ENCODE assay signal across 8 mouse cellular contexts in the genomic region with DNA sequence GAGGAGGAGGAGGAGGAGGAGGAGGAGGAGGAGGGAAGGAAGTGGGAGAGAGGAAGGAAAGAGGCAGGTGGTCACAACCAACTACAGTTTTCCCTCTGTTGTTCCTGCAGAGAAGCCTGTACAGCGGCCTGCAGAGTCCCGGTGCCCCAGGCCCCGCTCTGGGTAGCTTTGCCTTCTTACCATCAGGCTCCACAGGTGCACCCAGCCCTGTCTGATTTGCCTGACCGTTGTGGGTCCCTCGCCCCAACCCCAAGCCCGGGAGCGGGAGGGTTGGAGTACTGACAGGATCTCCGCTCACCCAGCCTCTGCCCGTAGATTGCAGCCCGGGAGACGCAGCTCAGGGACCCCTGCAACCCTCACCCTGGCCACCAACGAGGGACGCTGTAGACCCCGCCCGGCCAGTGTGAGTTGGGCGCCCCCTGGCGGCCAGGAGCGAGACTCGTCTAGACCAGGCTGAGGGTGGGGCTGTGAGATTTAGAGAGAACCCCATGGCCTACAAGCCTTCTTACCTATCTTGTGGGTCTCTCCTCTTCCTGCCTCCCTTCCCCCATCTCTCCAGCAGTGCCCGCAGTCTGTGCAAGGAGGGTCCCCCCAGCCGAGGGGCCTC. TPM values are rescaled to one million over a fixed set of nuclear protein-coding genes. Genes with fewer than 3 reads are reported as not detected.
A peak's percentile ranks its signal among the peaks of the same experiment; 100 is the strongest.
DNase-seq lines count a peak whose midpoint lies in the region; ATAC-seq lines count a peak whose summit lies in the region.

No protein-coding gene starts in this region.

- H3K9ac ChIP-seq in embryonic facial prominence, embryonic 11.5 days (replicated peaks; ENCODE audit: low read length), result peak overlapping the region; percentile 34; the same call in 1 of the 2 replicates
- H3K9ac ChIP-seq in kidney, embryonic 15.5 days, result no peak overlapping the region
- no peak overlapping the region for H3K9ac ChIP-seq in liver, embryonic 16.5 days (ENCODE audit: low read depth, low read length)
- H3K9ac ChIP-seq in neural tube, embryonic 12.5 days, result peak overlapping the region; percentile 42; the same call in 1 of the 2 replicates

- under 1% methylated on average over 21 of the region's 21 CpGs for WGBS in embryonic facial prominence, embryonic 11.5 days
- WGBS in kidney, embryonic 15.5 days, result 2% methylated on average over 21 of the region's 21 CpGs
- WGBS in liver, embryonic 16.5 days (ENCODE audit: insufficient replicate concordance), result 2% methylated on average over 21 of the region's 21 CpGs
- 2% methylated on average over 21 of the region's 21 CpGs for WGBS in neural tube, embryonic 12.5 days

- peaks cover 15% of the 10 kb centered on the region for H3K27me3 ChIP-seq in embryonic facial prominence, embryonic 11.5 days (ENCODE audit: control insufficient read depth, insufficient read depth, low read length)
- H3K27me3 ChIP-seq in kidney, embryonic 15.5 days, result peaks cover 25% of the 10 kb centered on the region
- H3K27me3 ChIP-seq in liver, embryonic 16.5 days (ENCODE audit: control insufficient read depth, insufficient read depth, low read depth, low read length), result peaks cover 12% of the 10 kb centered on the region; the same call in 1 of the 2 replicates
- peaks cover 26% of the 10 kb centered on the region for H3K27me3 ChIP-seq in neural tube, embryonic 12.5 days (replicated peaks)

- no peaks in the 10 kb centered on the region for H3K9me3 ChIP-seq in embryonic facial prominence, embryonic 11.5 days (replicated peaks; ENCODE audit: control insufficient read depth, low read length)
- no peaks in the 10 kb centered on the region for H3K9me3 ChIP-seq in kidney, embryonic 15.5 days (replicated peaks)
- no peaks in the 10 kb centered on the region for H3K9me3 ChIP-seq in liver, embryonic 16.5 days (replicated peaks; ENCODE audit: control insufficient read depth, low read length)
- no peaks in the 10 kb centered on the region for H3K9me3 ChIP-seq in neural tube, embryonic 12.5 days

- H3K4me2 ChIP-seq in embryonic facial prominence, embryonic 11.5 days (ENCODE audit: low read depth, low read length), result peak overlapping the region; percentile 40
- H3K4me2 ChIP-seq in kidney, embryonic 15.5 days, result peak overlapping the region; percentile 67
- peak overlapping the region; percentile 44 for H3K4me2 ChIP-seq in liver, embryonic 16.5 days (ENCODE audit: low read depth, low read length)
- H3K4me2 ChIP-seq in neural tube, embryonic 12.5 days (replicated peaks), result peak overlapping the region; percentile 55

- DNase-seq in CD4-positive helper T cell, adult 2 months (ENCODE audit: low read depth, low spot score), result peak; percentile 79
- peak; percentile 63 to 83 for DNase-seq in adrenal gland, postnatal 36 days
- peak; percentile 90 for DNase-seq in embryonic facial prominence, embryonic 11.5 days (ENCODE audit: low spot score)
- DNase-seq in heart, adult 9 months (ENCODE audit: low spot score in 2 of 2), result peak; percentile 31 to 39
- peak; percentile 74 for DNase-seq in testis, postnatal 14 days (ENCODE audit: low spot score)

- no peak overlapping the region for H3K27ac ChIP-seq in embryonic facial prominence, embryonic 11.5 days (replicated peaks; ENCODE audit: low read depth, low read length)
- H3K27ac ChIP-seq in kidney, embryonic 15.5 days, result no peak overlapping the region
- no peak overlapping the region for H3K27ac ChIP-seq in liver, embryonic 16.5 days (ENCODE audit: low read length)
- H3K27ac ChIP-seq in neural tube, embryonic 12.5 days, result no peak overlapping the region

- no peaks in the 10 kb centered on the region for H3K4me1 ChIP-seq in embryonic facial prominence, embryonic 11.5 days (ENCODE audit: control insufficient read depth, insufficient read depth, low read length)
- H3K4me1 ChIP-seq in kidney, embryonic 15.5 days, result peaks cover 24% of the 10 kb centered on the region
- peaks cover 20% of the 10 kb centered on the region for H3K4me1 ChIP-seq in liver, embryonic 16.5 days (ENCODE audit: control insufficient read depth, low read depth, low read length)
- H3K4me1 ChIP-seq in neural tube, embryonic 12.5 days, result peaks cover 8% of the 10 kb centered on the region

- peak overlapping the region; percentile 14; the same call in 1 of the 2 replicates for H3K4me3 ChIP-seq in embryonic facial prominence, embryonic 11.5 days (ENCODE audit: low read depth, low read length)
- peak overlapping the region; percentile 39 for H3K4me3 ChIP-seq in kidney, embryonic 15.5 days (replicated peaks)
- no peak overlapping the region; the same call in 1 of the 2 replicates for H3K4me3 ChIP-seq in liver, embryonic 16.5 days (ENCODE audit: low read depth, low read length)
- H3K4me3 ChIP-seq in neural tube, embryonic 12.5 days, result no peak overlapping the region

- ATAC-seq in embryonic facial prominence, embryonic 11.5 days (replicated peaks; ENCODE audit: insufficient number of reproducible peaks, low FRiP score, low TSS enrichment, low read depth), result peak; percentile 85
- ATAC-seq in kidney, embryonic 15.5 days (replicated peaks; ENCODE audit: low FRiP score), result peak; percentile 90
- peak; percentile 53 for ATAC-seq in liver, embryonic 16.5 days (ENCODE audit: low read depth)
- peak; percentile 87 for ATAC-seq in neural tube, embryonic 12.5 days (ENCODE audit: low FRiP score, low read depth)

- H3K36me3 ChIP-seq in embryonic facial prominence, embryonic 11.5 days (replicated peaks; ENCODE audit: control insufficient read depth, insufficient read depth, low read depth, low read length), result no peaks in the 10 kb centered on the region
- no peaks in the 10 kb centered on the region for H3K36me3 ChIP-seq in kidney, embryonic 15.5 days
- no peaks in the 10 kb centered on the region for H3K36me3 ChIP-seq in liver, embryonic 16.5 days (ENCODE audit: control insufficient read depth, insufficient read depth)
- H3K36me3 ChIP-seq in neural tube, embryonic 12.5 days, result no peaks in the 10 kb centered on the region

RNA-seq across cellular contexts. Expression of gene Tmem161a, which starts 5.5 kb away (rescaled TPM):
- total RNA-seq in adrenal gland, postnatal 36 days (2021), result 10 to 100 TPM; 70.2 to 74.5 TPM
- polyA plus RNA-seq in embryonic facial prominence, embryonic 11.5 days (2014; fragmentation: Nextera tagmentation; extraction: Ambion mirVana), result 26.2 and 29.8 TPM in 2 replicates
- polyA plus RNA-seq in kidney, embryonic 15.5 days (2015; fragmentation: Nextera tagmentation; extraction: Ambion mirVana), result 71.8 and 76.3 TPM in 2 replicates
- polyA plus RNA-seq in liver, embryonic 16.5 days (2015; fragmentation: Nextera tagmentation; extraction: Ambion mirVana), result 26.8 and 28.4 TPM in 2 replicates
- 55.7 and 58.6 TPM in 2 replicates for polyA plus RNA-seq in neural tube, embryonic 12.5 days (2016; fragmentation: Nextera tagmentation; extraction: Ambion mirVana)

RNA-seq across cellular contexts. Expression of gene Mef2b, which starts 27.1 kb away (rescaled TPM):
- total RNA-seq in adrenal gland, postnatal 36 days (2021), result under 1 TPM; 0.46 to 0.49 TPM
- 0.45 and 0.64 TPM in 2 replicates for polyA plus RNA-seq in embryonic facial prominence, embryonic 11.5 days (2014; fragmentation: Nextera tagmentation; extraction: Ambion mirVana)
- 0.17 and 0.29 TPM in 2 replicates for polyA plus RNA-seq in kidney, embryonic 15.5 days (2015; fragmentation: Nextera tagmentation; extraction: Ambion mirVana)
- polyA plus RNA-seq in liver, embryonic 16.5 days (2015; fragmentation: Nextera tagmentation; extraction: Ambion mirVana), result not detected in 2 replicates
- 0.29 and 0.38 TPM in 2 replicates for polyA plus RNA-seq in neural tube, embryonic 12.5 days (2016; fragmentation: Nextera tagmentation; extraction: Ambion mirVana)

RNA-seq across cellular contexts. Expression of gene Borcs8, which starts 27.3 kb away (rescaled TPM):
- 10 to 100 TPM; 52.5 to 55.0 TPM for total RNA-seq in adrenal gland, postnatal 36 days (2021)
- polyA plus RNA-seq in embryonic facial prominence, embryonic 11.5 days (2014; fragmentation: Nextera tagmentation; extraction: Ambion mirVana), result 40.4 and 46.6 TPM in 2 replicates
- 45.0 and 47.8 TPM in 2 replicates for polyA plus RNA-seq in kidney, embryonic 15.5 days (2015; fragmentation: Nextera tagmentation; extraction: Ambion mirVana)
- polyA plus RNA-seq in liver, embryonic 16.5 days (2015; fragmentation: Nextera tagmentation; extraction: Ambion mirVana), result 21.4 and 23.4 TPM in 2 replicates
- polyA plus RNA-seq in neural tube, embryonic 12.5 days (2016; fragmentation: Nextera tagmentation; extraction: Ambion mirVana), result 44.9 and 49.1 TPM in 2 replicates

RNA-seq across cellular contexts. Expression of gene Rfxank, which starts 27.7 kb away (rescaled TPM):
- total RNA-seq in adrenal gland, postnatal 36 days (2021), result 10 to 100 TPM; 15.2 to 17.1 TPM
- 17.0 and 18.3 TPM in 2 replicates for polyA plus RNA-seq in embryonic facial prominence, embryonic 11.5 days (2014; fragmentation: Nextera tagmentation; extraction: Ambion mirVana)
- polyA plus RNA-seq in kidney, embryonic 15.5 days (2015; fragmentation: Nextera tagmentation; extraction: Ambion mirVana), result 18.3 and 22.7 TPM in 2 replicates
- polyA plus RNA-seq in liver, embryonic 16.5 days (2015; fragmentation: Nextera tagmentation; extraction: Ambion mirVana), result 7.4 TPM in 2 replicates
- 16.5 and 17.2 TPM in 2 replicates for polyA plus RNA-seq in neural tube, embryonic 12.5 days (2016; fragmentation: Nextera tagmentation; extraction: Ambion mirVana)

RNA-seq across cellular contexts. Expression of gene Nr2c2ap, which starts 35.5 kb away (rescaled TPM):
- total RNA-seq in adrenal gland, postnatal 36 days (2021), result 10 to 100 TPM; 17.7 to 21.5 TPM
- polyA plus RNA-seq in embryonic facial prominence, embryonic 11.5 days (2014; fragmentation: Nextera tagmentation; extraction: Ambion mirVana), result 19.2 and 19.5 TPM in 2 replicates
- polyA plus RNA-seq in kidney, embryonic 15.5 days (2015; fragmentation: Nextera tagmentation; extraction: Ambion mirVana), result 31.4 and 34.8 TPM in 2 replicates
- polyA plus RNA-seq in liver, embryonic 16.5 days (2015; fragmentation: Nextera tagmentation; extraction: Ambion mirVana), result 12.6 and 13.2 TPM in 2 replicates
- 29.2 and 32.0 TPM in 2 replicates for polyA plus RNA-seq in neural tube, embryonic 12.5 days (2016; fragmentation: Nextera tagmentation; extraction: Ambion mirVana)

Comparison
In these comparisons a context has a peak if more than half of its experiments do, and no peak if none do; other contexts are left out.
1. DNase-seq: peak in every context shown above with its lines; median percentile 90 in embryonic facial prominence, embryonic 11.5 days; 79 in CD4-positive helper T cell, adult 2 months; 74 in testis, postnatal 14 days; 73 in adrenal gland, postnatal 36 days; 35 in heart, adult 9 months.
2. H3K4me3 ChIP-seq: peak in embryonic facial prominence, embryonic 11.5 days (single experiment) and kidney, embryonic 15.5 days (single experiment); none in liver, embryonic 16.5 days (single experiment) and neural tube, embryonic 12.5 days (single experiment).
3. H3K9ac ChIP-seq: peak in embryonic facial prominence, embryonic 11.5 days (single experiment) and neural tube, embryonic 12.5 days (single experiment); none in kidney, embryonic 15.5 days (single experiment) and liver, embryonic 16.5 days (single experiment).
4. Peak in every context shown above with its lines, with median percentiles within 50 percentile points of each other: ATAC-seq and H3K4me2 ChIP-seq.